Mouse (Mus musculus) cerebellum, postnatal 4 days (tissue): ENCODE data around the gene Mien1.

Experiments
- DNase-seq, 2 experiments: peaks; one replicate each; pipeline ENCODE4 v3.0.0; 2022; ENCODE audit warnings: low spot score in 2 of 2, mixed read lengths in 1 of 2

The Mien1 gene

DNA sequence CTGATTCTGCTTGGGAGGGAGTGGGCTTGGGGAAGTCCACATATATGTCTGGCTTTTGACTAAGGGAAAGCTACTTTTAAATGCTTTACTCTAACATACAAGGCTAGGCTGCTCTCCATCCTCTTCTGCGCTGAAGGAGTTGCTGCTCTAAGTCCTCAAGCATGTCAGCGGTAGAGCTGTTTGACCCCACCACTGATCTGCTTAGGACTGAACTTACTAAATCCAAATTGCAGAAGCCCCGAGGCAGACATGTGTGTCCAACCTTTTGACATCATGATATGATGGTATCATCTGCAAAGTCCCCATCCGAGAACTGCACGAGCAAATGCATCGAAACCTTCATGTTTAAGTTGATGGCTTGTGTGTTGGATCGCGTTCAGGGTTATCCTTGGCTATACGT is 21.1 kb upstream of the Mien1 start:
- DNase-seq: no peak

DNA sequence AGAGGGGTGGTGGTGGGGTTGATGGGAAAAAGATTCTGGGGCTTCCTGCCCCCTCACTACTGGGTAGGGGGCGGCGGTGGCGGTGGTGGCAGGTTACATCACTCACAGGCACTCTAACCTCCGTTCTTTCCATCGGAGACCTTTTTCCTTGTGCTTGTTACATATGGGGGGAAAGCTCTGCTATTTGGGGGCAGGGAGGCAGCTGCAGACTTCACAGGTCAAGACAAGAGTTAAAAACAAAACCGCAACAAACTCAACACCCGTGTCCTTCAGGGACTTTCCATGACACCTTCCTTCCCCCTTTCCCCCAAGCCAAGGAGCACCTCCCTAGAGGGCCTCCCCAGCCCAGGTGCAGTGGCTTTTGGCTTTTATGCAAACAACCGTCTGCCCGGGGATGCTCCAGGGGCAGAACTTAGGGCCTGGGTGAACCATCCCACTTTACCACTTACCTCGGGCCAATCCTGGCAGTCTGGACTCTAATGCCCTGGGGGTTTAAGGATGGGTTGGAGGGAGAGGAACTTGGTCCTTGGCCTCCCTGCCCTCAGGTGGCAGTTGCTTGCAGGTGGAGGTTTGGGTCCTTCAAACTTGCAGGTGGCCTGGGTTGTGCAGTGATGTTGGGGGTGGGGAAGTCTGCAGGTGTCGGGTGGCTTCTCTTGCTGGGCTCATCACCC is 20.4 kb upstream of the Mien1 start:
- no peak for DNase-seq

- no peak for DNase-seq
Measured at GRCm38 (mm10) chr11:98458121-98458990, 19.6 kb upstream of the Mien1 start.

DNA sequence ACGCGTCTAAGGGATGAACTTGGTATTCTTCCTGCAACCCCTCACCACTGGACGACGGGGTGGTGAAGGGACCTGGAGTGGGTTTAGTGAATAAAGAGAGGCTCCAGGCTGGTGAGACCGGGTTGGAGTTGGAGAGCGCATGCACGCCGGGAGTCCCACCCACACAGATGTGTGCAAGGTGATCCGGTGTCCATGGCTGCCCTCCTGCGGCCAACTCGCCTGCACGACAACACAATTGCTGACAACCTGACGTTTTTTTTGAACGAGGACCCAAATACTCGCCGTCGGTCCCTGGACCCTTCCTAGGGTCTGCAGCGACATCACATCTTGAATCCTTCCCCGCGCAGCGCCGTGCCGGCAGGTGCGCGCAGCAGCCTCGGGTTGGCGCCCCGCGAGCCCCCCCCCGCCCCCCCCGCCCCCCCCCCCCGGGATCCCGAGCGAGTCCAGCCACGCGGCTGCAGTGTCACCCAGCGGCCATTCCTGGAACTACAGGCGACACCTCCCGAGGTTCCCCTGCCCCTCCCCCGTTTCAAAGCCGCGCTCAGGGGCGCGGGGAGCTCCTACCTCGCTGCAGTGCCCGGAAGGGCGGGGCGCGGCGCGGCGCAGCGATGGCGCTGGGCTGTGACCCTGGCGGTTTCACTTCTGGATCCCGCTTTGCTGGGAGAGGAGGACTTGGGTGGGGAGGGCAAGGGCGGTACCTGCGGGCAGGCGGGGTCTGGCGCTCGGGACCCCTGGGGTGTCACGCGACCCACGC is 18.8 kb upstream of the Mien1 start:
- DNase-seq: peak; percentile 88 to 91

DNA sequence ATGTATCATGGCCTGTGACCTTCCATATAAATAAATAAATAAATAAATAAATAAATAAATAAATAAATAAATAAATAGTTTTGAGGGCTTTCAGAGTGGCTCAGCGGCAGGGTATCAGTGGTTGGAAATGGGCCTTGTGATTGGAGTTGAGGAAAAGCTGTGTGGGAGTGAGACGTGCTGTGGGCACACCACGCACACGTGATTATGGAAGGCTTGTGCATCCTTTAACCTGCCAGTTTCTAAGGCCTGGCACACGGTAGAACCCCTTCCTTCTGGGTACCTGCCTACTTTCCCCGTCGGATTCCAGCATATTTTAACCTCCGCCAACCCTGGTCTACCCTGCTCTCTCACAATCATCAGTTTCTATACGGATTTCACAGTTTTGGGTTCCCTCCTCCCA is 18.2 kb upstream of the Mien1 start:
- DNase-seq: no peak

DNA sequence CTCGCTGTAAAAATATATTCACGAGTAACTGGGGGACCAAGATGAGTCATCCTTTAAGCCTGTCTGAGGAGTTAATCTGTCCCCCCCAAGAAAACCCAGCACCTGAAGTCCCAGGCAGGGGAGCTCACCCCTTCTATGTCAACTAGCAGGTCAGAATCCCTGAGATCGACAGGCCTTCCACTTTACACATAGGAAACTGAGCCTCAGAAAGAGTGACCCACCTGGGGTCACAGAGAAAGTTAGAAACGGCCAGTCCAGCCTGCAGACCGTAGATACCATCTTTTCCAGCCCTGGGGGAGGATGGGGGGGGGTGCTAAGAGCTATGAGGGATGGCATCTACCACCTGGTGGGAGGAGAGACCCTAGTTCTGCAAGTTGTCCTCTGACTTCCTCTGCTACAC is 17.8 kb upstream of the Mien1 start:
- no peak for DNase-seq

- DNase-seq: no peak
Measured at GRCm38 (mm10) chr11:98455484-98455883, 16.7 kb upstream of the Mien1 start.

- DNase-seq: no peak
Measured at GRCm38 (mm10) chr11:98449921-98450771, 11.4 kb upstream of the Mien1 start.

- DNase-seq: no peak
Measured at GRCm38 (mm10) chr11:98449419-98449818, 10.6 kb upstream of the Mien1 start.

DNA sequence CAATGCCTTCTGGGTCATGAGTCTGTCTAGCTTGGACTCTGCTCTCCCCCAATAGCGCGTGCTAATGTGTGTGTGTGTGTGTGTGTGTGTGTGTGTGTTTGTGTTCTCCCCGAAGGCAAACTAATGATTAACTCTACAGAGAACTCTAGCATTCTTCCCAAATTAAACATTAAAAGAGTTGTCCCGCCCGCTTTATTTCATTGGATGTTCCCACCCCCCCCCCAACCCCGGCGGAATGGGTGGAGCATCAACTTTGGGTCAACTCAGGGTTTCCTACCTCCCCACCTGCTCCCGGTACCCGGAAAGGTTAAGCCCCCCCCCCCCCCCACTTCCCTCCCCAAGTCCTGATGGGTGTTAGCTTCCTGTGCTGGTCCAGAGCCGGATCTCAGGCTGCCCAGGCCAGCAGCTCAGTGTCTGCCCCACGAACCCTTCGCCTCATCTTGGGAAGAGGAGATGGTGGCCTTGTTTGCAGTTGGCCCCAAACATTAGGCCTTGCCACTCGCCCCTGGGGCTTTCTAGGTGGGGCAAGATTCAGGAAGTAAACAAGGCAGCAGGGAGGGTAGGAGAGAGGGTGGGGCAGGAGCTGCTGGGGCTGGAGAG is 9.5 kb upstream of the Mien1 start:
- DNase-seq: no peak

DNA sequence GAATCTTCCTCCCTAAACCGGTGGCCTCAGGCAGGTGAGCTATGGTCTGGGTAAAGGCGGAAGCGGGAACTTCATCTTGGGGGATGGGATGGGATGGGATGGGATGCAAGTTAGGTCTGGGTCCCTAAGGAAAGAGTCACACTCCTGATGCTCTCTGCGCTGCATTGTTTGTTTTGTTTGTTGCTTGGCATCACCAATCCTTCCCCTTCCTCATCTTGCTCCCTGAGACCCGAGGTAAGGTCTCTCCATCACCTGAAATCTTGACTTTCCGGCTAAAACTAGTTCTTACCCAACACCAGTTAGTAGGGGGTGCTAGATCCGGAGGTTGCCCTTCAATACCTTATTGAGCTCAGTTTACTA is 8.7 kb upstream of the Mien1 start:
- no peak for DNase-seq

GRCm38 (mm10) chr11:98446562-98447474 is 8.0 kb upstream of the Mien1 start:
- DNase-seq: no peak

DNA sequence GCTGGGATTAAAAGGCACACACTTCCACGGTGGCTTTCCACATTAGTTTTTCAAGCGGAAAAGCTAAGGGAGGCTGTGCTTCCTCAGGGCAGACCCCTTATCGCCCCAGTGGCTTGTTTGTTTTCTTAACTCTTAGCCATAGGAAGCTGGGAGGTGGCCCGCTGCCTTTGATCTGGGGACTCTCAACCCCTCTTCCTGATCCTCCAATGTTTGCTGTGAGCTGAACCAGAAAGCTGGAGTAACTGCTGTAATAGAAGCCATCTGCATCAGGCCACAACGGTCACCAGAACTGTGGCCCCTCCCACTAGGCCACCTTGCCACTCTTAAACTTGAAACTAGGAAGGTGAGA is 7.4 kb upstream of the Mien1 start, which contains the start of gene Grb7:
Gene Grb7 (plus strand): TSS at position 182 of the 349 bp plus-strand sequence.
- DNase-seq: no peak

- DNase-seq: no peak
Measured at GRCm38 (mm10) chr11:98445679-98446078, 6.9 kb upstream of the Mien1 start.

- no peak for DNase-seq
Measured at GRCm38 (mm10) chr11:98445238-98445637, 6.4 kb upstream of the Mien1 start.

- no peak for DNase-seq
Measured at GRCm38 (mm10) chr11:98443688-98444087, 4.9 kb upstream of the Mien1 start.

- no peak for DNase-seq
Measured at GRCm38 (mm10) chr11:98437441-98437840, 1.4 kb downstream of the Mien1 start.

- DNase-seq: no peak
Measured at GRCm38 (mm10) chr11:98435723-98436122, 3.1 kb downstream of the Mien1 start.

DNA sequence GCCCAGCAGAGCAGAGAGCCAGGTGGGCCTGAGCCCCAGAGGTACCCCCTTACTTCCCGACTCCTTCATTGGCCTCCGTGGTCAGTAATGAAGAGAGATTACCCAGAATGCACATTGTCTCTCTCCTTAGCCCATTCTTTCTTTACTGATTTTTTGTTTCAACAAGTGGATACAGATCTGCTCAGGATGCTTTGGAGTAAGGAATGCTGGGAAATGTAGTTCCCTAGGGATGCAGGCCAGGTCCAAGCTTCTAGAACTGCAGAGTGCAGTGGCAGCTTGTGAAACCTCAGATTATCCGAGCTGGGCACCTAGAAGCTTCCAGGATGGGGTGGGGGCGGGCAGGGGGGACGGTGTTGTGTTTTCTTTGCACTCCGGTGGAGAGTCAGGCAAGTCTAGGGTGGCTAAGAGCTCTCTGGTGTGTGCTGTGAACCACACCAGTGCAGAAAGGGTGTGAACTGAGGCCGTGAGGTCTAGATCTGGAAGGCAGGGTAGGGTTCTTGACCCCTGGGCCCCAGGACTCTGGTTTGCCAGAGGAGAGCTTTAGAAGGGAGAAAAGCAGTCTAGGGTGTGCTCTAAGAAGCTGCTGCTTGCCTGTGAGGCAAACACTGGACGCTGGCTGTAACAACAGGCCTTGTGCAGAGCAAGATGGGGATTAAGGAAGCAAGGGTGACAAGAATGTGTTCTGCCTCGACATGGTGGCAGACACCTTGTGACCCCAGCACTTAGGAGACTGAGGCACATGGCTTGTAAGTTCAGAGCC is 6.9 kb downstream of the Mien1 start:
- DNase-seq: no peak
